Mouse (Mus musculus) intestine, embryonic 14.5 days (tissue): ENCODE data around the gene Scmh1. TPM values are rescaled to one million over a fixed set of nuclear protein-coding genes. Genes with fewer than 3 reads are reported as not detected.

ENCODE experiments used
- ATAC-seq: fragments of 200-750 bp; cut with Nextera tagmentation; replicated peaks from 2 replicates; pipeline ENCODE4 v1.8.0; 2017; ENCODE audit warnings: low read depth, moderate number of reproducible peaks, moderate TSS enrichment, moderate library complexity; ENCODE audit not compliant: low FRiP score, low TSS enrichment
- DNase-seq: peaks from one replicate; pipeline ENCODE4 v3.0.0-alpha.2; 2018; ENCODE audit warnings: low spot score
- H3K27ac ChIP-seq: fragments of 300-500 bp; sonication (generic); 2 replicates; pipeline ENCODE4 v1.5.1; 2014; ENCODE audit warnings: low read depth, mild to moderate bottlenecking, control low read depth
- H3K27me3 ChIP-seq: fragments of 300-500 bp; sonication (generic); replicated peaks from 2 replicates; pipeline ENCODE4 v1.6.1; 2014; ENCODE audit warnings: low read length, control low read depth; ENCODE audit not compliant: control insufficient read depth, insufficient read depth
- H3K36me3 ChIP-seq: fragments of 300-500 bp; sonication (generic); 2 replicates; pipeline ENCODE4 v1.6.1; 2014; ENCODE audit warnings: low read length, control low read depth; ENCODE audit not compliant: control insufficient read depth, insufficient read depth
- H3K4me1 ChIP-seq: fragments of 300-500 bp; sonication (generic); replicated peaks from 2 replicates; pipeline ENCODE4 v1.6.1; 2014; ENCODE audit warnings: low read length, control low read depth, mixed read lengths; ENCODE audit not compliant: control insufficient read depth, insufficient read depth
- H3K4me2 ChIP-seq: fragments of 300-500 bp; sonication (generic); 2 replicates; pipeline ENCODE4 v1.6.1; 2014; ENCODE audit warnings: low read length
- H3K4me3 ChIP-seq: fragments of 300-500 bp; sonication (generic); 2 replicates; pipeline ENCODE4 v1.5.1; 2014; ENCODE audit warnings: low read depth, low read length, control low read depth, mixed read lengths
- H3K9ac ChIP-seq: fragments of 300-500 bp; sonication (generic); 2 replicates; pipeline ENCODE4 v1.6.1; 2014; ENCODE audit warnings: mild to moderate bottlenecking, low read length
- H3K9me3 ChIP-seq: fragments of 300-500 bp; sonication (generic); 2 replicates; pipeline ENCODE4 v1.6.1; 2016; ENCODE audit warnings: low read length, control low read depth; ENCODE audit not compliant: control insufficient read depth
- WGBS: fragments of 180-500 bp; shearing (Covaris S2); extraction: QIAGEN DNeasy Blood & Tissue Kit; methylation state at CpG from one replicate; pipeline ENCODE4 v1.1.7; 2014; 5-methylcytosine and 5-hydroxymethylcytosine counted together
- polyA plus RNA-seq: library from polyadenylated mRNA; unstranded; fragments of >200 nt; fragmentation: Nextera tagmentation; extraction: Ambion mirVana; gene quantifications from 2 replicates; pipeline ENCODE4 v1.2.1, GENCODE M21; 2014

Gene Scmh1
- 36.6 and 43.3 TPM in 2 replicates for polyA plus RNA-seq

DNA sequence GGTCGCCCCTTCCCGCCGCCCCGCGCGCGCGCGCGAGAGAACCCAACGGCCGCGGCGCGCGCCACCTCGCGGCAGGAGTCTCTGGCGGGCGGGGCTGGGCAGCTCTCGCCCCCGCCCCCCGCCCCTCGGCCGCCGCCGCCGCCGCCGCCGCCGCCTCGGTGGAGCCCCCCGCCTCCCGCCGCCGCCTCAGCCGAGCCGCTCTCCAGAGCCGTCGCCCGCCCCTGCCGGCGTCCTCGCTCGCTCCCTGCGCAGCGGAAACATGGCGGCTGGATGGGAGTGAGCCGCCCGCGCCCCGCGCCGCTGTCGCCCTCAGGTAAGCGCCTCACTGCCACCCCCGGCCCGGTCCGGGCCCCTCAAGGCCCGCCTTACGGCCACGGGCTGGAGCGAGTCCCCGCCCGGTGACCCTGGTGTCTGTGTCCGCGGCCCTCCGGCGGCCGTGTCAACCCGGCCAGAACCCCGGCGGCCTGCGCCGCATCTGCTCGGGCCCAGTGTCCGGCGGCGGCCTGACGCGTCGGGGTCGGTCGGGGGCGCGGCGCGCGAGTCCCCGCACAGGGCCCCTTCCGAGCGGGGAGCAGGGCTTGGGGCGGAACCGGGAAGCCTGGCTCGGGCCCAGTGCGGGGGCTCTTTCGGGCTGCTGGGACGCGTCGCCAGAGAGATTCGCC is at the start of gene Scmh1:
Scmh1 (plus strand) TSS at position 138 of the 662 bp plus-strand sequence.
- Histone ChIP-seq H3K4me3 (peak within 1 kb of the TSS; percentile 99), H3K4me1 (peaks cover 5% of the 10 kb centered on the region), H3K9ac (peak within 1 kb of the TSS; percentile 98), H3K27me3 (no peaks in the 10 kb centered on the region), H3K4me2 (peak within 1 kb of the TSS; percentile 64), H3K9me3 (no peaks in the 10 kb centered on the region), H3K36me3 (no peaks in the 10 kb centered on the region), H3K27ac (peak within 1 kb of the TSS; percentile 95)
- ATAC-seq, result peak; percentile 86
- WGBS, result under 1% methylated on average over 54 of the region's 102 CpGs
- DNase-seq, result peak; percentile 83

DNA sequence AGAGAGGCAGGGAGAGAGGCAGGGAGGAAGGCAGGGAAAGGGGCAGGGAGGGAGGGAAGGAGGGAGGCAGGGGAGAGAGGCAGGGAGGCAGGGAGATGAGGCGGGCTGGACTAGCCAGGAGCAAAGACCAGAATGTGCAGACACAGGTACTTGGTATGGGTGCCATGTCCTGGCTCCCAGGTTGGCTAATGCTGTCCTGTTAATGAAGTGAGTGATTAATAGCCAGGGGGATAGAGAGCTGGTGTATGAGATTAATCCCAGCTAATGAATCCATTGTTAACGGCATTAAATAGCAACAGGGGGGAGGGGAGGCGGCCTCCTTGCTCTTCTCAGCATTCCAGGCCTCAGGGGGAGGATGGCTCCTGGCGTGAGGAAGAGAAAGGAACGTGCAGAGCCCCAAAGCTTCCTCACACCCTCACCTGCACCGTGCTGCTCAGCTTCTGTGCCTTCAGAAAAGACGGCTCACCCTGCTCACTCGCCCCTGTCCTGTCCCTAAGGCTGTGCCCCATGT is 45.0 kb upstream of the Scmh1 start:
- Histone ChIP-seq H3K4me1 (no peaks in the 10 kb centered on the region), H3K36me3 (no peaks in the 10 kb centered on the region), H3K9ac (no peak overlapping the region), H3K4me2 (no peak overlapping the region), H3K4me3 (no peak overlapping the region), H3K9me3 (no peaks in the 10 kb centered on the region), H3K27me3 (no peaks in the 10 kb centered on the region), H3K27ac (no peak overlapping the region)
- 14% methylated on average over 8 of the region's 8 CpGs for WGBS
- ATAC-seq (no peak), DNase-seq (no peak)

DNA sequence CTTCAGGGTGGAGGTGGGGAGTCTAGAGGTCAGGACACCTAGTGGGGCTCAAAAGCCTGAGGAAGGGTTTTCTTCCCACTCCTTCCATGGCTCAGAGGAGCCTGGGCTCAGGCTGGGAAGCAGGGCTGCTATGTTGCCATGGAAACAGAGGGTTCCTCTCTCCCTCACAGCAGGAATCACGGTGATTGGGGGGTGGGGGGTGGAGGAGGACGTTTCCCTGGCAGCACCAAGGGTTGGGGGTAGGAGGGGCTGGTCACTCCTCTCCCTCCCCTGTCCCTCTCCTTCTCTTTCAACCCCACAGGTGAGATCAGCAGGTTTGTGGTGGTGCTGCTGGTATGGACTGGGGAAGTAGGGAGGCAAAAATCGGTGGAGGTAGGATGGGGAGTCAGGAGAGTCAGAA is 40.4 kb upstream of the Scmh1 start:
- no peak overlapping the region for H3K27ac ChIP-seq
- peaks cover 7% of the 10 kb centered on the region; the same call in 1 of the 2 replicates for H3K4me1 ChIP-seq
- WGBS, result 6% methylated on average over 3 of the region's 3 CpGs
- no peak overlapping the region for H3K4me2 ChIP-seq
- ATAC-seq, result no peak
- no peaks in the 10 kb centered on the region for H3K36me3 ChIP-seq
- no peak for DNase-seq
- H3K9ac ChIP-seq, result no peak overlapping the region
- H3K9me3 ChIP-seq, result no peaks in the 10 kb centered on the region
- no peaks in the 10 kb centered on the region for H3K27me3 ChIP-seq
- H3K4me3 ChIP-seq, result no peak overlapping the region

DNA sequence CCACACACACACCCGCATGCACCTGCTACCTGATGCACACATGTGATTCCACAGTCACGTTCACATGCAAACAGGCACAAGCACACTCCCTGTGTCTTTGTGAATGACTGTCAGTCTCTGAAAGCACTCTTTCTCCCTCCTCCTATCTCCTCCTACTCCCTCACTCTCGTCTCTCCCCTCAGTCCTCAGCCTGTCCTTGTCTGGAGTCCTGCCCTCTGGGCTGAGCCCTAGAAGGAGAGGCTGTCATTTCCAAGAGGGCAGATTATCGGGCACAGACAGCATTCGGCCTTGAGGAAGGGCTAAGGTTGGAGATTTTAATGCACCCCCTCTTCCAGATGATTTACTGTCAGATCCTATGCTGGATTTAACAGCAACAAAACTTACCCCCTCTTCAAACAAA is 39.6 kb upstream of the Scmh1 start:
- 26% methylated on average over 5 of the region's 5 CpGs for WGBS
- H3K27me3 ChIP-seq, result no peaks in the 10 kb centered on the region

DNA sequence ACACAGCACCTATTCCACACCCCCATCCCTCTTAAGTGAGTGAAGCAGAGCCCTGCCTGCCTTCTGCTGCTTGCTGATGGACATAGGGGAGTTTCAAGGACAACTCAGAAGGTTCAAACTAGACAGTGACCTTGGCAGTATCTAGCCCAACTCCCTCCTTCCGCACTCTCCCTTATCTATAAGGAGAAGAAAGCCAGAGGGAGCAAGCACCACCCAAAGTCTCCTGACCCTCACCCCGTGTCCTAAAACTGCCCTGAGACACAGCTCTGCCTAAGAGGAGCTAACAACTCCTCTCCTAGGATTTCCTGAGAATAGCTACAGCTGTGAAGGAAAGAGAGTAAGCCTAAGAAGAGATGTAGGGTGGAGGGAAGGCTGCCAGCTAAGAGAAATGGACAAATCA is 37.0 kb upstream of the Scmh1 start:
- peaks cover 7% of the 10 kb centered on the region; the same call in 1 of the 2 replicates for H3K4me1 ChIP-seq
- H3K4me3 ChIP-seq, result no peak overlapping the region
- no peaks in the 10 kb centered on the region for H3K27me3 ChIP-seq
- H3K27ac ChIP-seq, result no peak overlapping the region
- H3K4me2 ChIP-seq, result no peak overlapping the region
- DNase-seq (no peak), ATAC-seq (no peak)
- H3K9me3 ChIP-seq, result no peaks in the 10 kb centered on the region
- no peak overlapping the region for H3K9ac ChIP-seq
- no peaks in the 10 kb centered on the region for H3K36me3 ChIP-seq
- WGBS, result 76% methylated on average over 2 of the region's 2 CpGs

More for the DNA sequence above, 39.6 kb upstream of the Scmh1 start:
- no peak for ATAC-seq
- Histone ChIP-seq H3K36me3 (no peaks in the 10 kb centered on the region), H3K9me3 (no peaks in the 10 kb centered on the region), H3K27ac (no peak overlapping the region), H3K4me1 (peaks cover 7% of the 10 kb centered on the region; the same call in 1 of the 2 replicates), H3K4me2 (no peak overlapping the region), H3K9ac (no peak overlapping the region), H3K4me3 (no peak overlapping the region)
- DNase-seq, result no peak

DNA sequence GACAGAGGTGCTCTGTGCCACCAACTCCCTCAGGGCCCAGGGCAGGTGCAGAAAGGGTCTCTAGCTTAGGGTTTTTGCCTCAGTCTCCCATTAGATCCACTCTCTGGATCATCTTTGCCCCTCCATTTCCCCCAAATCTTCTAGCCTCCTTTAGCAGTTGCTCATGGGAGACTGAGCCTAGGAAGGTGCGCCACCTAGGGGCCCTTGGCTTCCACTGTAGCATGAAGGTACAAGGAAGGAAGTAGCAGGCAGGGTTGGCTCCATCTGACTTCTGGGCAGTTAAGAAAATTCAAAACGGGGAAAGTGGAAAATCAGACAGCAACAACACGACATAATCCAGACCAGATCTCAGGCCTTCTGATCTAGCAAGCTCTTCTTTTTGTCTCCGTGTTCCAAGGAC is 36.4 kb upstream of the Scmh1 start:
- no peaks in the 10 kb centered on the region for H3K36me3 ChIP-seq
- H3K9ac ChIP-seq, result no peak overlapping the region
- no peaks in the 10 kb centered on the region for H3K27me3 ChIP-seq
- 0 out of 2 replicates have a peak, but pooled peaks have one; percentile 45 for ATAC-seq
- no peak overlapping the region for H3K4me3 ChIP-seq
- H3K4me1 ChIP-seq, result peaks cover 7% of the 10 kb centered on the region; the same call in 1 of the 2 replicates
- no peak overlapping the region for H3K4me2 ChIP-seq
- DNase-seq, result peak; percentile 78
- H3K27ac ChIP-seq, result no peak overlapping the region
- WGBS, result 5% methylated on average over 4 of the region's 4 CpGs
- no peaks in the 10 kb centered on the region for H3K9me3 ChIP-seq

DNA sequence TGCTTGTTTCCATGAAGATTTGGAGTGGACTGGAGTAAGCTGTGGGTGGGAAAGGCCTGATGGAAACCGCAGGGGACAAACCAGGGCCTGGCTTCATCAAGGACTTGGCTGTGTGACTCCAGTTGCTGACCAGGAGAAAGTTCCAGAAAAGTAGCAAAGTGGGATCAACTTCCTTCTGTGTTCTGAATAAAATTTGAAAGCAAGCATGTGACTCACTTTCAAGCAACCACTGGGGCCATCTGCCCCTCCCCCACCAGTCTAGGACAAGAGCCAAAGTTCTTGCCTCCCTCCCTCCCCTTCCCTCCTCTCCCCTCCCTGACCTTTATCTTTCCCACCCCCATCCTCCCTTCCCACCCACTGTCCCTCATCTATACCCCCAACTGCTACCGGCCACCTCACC is 35.9 kb upstream of the Scmh1 start:
- H3K4me1 ChIP-seq, result peaks cover 7% of the 10 kb centered on the region; the same call in 1 of the 2 replicates
- H3K4me2 ChIP-seq, result no peak overlapping the region
- H3K27me3 ChIP-seq, result no peaks in the 10 kb centered on the region
- H3K36me3 ChIP-seq, result no peaks in the 10 kb centered on the region
- no peak overlapping the region for H3K9ac ChIP-seq
- no peaks in the 10 kb centered on the region for H3K9me3 ChIP-seq
- H3K27ac ChIP-seq, result no peak overlapping the region
- H3K4me3 ChIP-seq, result no peak overlapping the region
- ATAC-seq (no peak), DNase-seq (no peak)
- 44% methylated on average over 2 of the region's 2 CpGs for WGBS

DNA sequence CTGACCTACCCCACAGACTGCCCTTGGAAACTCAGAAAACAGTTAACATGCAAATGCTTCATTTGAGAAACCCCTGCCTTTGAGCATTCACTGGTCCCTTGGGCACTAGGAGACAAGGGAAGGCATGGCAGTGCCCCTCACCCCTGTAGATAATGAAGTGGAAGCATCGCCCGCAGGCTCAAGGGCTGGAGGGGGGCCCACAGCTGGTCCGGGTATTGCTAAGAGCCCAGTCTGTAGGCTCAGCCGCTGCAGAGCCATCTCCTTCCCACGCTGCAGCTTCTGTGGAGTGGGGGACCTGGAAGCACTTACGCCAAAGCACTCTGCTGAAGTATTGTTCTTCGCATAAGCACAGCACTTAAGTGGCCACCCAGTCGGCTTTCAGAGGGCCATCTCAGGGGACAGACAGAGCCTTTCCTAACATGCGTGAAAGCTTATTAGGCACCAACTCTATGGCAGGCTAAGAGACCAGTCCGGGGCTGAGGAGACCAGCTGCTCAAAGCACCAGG is 35.2 kb upstream of the Scmh1 start:
- peaks cover 7% of the 10 kb centered on the region; the same call in 1 of the 2 replicates for H3K4me1 ChIP-seq
- no peak for DNase-seq
- H3K27ac ChIP-seq, result no peak overlapping the region
- H3K9me3 ChIP-seq, result no peaks in the 10 kb centered on the region
- H3K27me3 ChIP-seq, result no peaks in the 10 kb centered on the region
- H3K4me3 ChIP-seq, result no peak overlapping the region
- H3K9ac ChIP-seq, result no peak overlapping the region
- H3K36me3 ChIP-seq, result no peaks in the 10 kb centered on the region
- WGBS, result 34% methylated on average over 10 of the region's 10 CpGs
- no peak overlapping the region for H3K4me2 ChIP-seq
- no peak for ATAC-seq
